Mouse (Mus musculus) embryo, embryonic 10 days (tissue): Measurements from ENCODE around the gene Slc16a11.

ENCODE experiments used
- DNase-seq: peaks from one replicate; pipeline ENCODE4 v3.0.0-alpha.2; 2015; ENCODE audit warnings: low spot score

Slc16a11 gene

GRCm38 (mm10) chr11:70200036-70200608 is 12.4 kb upstream of the Slc16a11 start:
- DNase-seq = no peak

GRCm38 (mm10) chr11:70201691-70202090 is 10.9 kb upstream of the Slc16a11 start:
- peak; percentile 93 for DNase-seq

GRCm38 (mm10) chr11:70206801-70207200 is 5.8 kb upstream of the Slc16a11 start:
- no peak for DNase-seq

- no peak for DNase-seq
Observed at GRCm38 (mm10) chr11:70207283-70207682, 5.3 kb upstream of the Slc16a11 start.

DNA sequence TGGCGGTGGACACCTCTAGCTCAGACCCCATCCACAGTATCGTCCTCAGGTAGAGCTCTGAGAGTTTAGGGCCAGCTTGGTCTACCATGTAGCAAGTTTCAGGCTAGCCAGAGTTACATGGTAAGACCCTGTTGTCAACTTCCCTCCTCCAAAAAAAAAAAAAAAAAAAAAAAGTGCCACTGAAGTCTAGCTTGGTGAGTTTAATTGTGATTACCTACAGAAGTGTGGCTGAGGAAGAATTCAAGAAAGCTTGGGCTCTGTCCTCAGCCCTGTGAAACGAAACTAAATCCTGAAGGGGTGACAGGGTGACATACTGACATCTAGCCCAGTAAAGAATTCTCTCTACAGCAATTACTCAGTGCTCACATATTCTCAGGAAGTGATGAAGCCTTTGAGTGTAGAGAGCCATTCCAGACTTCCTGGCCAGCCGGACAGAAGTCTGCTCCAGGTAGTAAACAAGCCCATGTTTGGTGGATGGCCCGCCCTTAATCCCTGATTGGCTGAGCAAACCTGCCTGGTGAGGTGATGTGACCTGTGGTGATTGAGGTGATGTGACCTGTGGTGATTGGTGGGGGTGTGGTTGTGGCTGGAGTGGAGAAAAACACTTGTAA is 3.7 kb upstream of the Slc16a11 start:
- no peak for DNase-seq

GRCm38 (mm10) chr11:70210681-70211080 is 1.9 kb upstream of the Slc16a11 start:
- DNase-seq = no peak

DNA sequence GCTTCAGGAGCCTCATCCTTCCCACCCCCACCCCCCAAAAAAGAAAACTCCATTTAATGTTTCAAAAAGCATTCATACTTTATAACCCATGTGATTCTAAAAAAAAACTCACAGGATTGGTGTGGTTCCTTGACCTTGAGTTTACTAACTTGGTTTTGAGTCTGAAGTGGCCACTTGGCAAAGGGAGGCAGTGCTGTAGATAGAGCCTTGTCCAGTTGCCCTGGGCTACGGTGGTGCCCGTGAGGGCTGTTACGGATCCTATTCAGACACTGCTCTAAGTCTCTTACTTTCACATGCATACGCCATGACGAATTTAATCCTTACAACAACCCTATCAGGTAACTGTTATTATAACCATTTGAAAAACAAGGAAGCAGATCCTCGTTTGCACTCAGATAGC is 580 bp upstream of the Slc16a11 start:
- DNase-seq = no peak

- DNase-seq = peak; percentile 85
Observed at GRCm38 (mm10) chr11:70212896-70213295, 344 bp downstream of the Slc16a11 start.

- DNase-seq = no peak
Observed at GRCm38 (mm10) chr11:70213736-70214135, 1.2 kb downstream of the Slc16a11 start.

GRCm38 (mm10) chr11:70214191-70214855 is 1.8 kb downstream of the Slc16a11 start:
- DNase-seq = no peak

- DNase-seq = no peak
Observed at GRCm38 (mm10) chr11:70214856-70215209, 2.3 kb downstream of the Slc16a11 start.

GRCm38 (mm10) chr11:70215301-70215700 is 2.7 kb downstream of the Slc16a11 start:
- DNase-seq = no peak

DNA sequence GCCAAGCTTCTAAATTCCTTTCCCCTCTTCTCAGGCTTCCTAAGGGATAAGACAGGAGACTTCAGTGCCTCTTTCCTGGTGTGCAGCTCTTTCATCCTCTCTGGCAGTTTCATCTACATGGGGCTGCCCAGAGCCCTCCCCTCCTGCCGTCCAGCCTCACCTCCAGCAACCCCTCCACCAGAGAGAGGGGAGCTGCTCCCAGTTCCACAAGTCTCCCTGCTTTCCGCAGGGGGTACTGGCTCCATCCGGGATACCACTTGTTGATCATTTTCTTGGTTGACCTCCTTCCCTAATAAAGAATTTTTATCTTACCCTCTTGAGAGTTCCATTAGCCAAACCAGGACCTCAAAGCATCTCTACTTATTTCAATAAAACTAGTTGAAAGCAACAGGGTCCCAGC is 3.6 kb downstream of the Slc16a11 start:
- DNase-seq = no peak

- no peak for DNase-seq
Observed at GRCm38 (mm10) chr11:70218039-70218438, 5.5 kb downstream of the Slc16a11 start.

- no peak for DNase-seq
Observed at GRCm38 (mm10) chr11:70218741-70219470, 6.4 kb downstream of the Slc16a11 start.

DNA sequence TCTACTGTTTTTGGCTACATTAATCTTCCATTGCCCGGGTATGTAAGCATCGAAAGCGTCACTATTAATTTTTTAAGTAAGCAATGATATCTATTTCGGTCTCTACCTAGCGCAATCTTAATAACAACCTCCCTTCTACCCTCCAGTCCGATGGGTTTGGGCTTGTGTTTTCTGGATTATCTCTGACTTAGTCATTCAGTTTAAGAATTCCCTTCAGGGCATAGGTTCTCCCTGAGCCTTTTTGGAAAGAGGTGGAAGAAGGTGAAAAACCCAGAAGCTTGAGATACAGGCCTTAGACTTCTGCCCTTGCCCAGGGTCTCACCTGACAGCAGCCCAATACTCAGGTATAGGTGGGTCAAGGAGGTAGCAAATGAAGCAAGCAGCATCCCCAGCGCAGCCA is 7.3 kb downstream of the Slc16a11 start:
- no peak for DNase-seq

DNA sequence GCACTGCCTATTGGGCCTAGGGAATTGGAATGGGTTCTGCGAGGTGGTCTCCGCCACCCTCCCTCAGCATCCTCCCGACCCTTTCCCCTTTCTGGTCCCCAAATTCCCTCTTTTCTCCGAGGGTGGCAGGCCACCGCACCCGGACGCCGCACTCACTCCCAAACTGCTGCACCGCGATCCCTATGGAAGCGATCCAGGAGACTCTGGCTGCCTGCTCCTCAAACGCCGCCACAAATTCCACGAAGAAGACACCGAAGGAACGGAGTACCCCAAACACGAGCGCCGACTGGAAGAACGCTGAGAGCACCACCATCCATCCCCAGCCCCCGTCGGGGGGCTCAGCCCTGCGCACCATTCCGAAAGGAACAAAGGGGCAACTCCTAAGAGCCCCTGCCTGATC is 7.8 kb downstream of the Slc16a11 start:
- no peak for DNase-seq

GRCm38 (mm10) chr11:70220731-70221602 is 8.4 kb downstream of the Slc16a11 start, which contains the start of gene Slc16a13:
Gene Slc16a13 (minus strand): TSS chr11:70221064.
- DNase-seq = peak; percentile 97

- DNase-seq = no peak
Observed at GRCm38 (mm10) chr11:70221603-70222500, 9.3 kb downstream of the Slc16a11 start.

- DNase-seq = no peak
Observed at GRCm38 (mm10) chr11:70223724-70224123, 11.2 kb downstream of the Slc16a11 start.
